10 mouse cellular contexts compared by ENCODE assay signal in the genomic region with DNA sequence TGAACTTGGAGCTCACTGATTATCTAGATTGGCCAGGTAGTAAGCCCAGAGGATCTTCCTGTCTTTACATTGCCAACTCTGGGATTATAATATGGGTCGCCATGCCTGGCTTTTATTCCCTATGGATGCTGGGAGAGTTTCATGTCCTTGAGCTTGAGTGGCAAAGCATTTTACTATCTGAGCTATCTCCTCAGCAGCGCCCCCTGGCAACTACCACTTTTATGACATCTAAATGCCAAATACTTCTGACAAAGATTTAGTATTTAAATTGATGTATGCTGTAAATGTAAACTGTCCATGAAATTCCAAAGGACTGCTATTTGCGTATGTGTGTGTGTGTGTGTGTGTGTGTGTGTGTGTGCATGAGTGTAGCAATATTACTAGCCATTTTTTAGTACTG.
DNase-seq lines count a peak whose midpoint lies in the region; ATAC-seq lines count a peak whose summit lies in the region.
"Had no signal": no experiment of that assay in that cellular context is flagged by ENCODE, and none has a peak within 500 bp of the region (broad histone marks: within the 10 kb centered on the region; RNA-seq: fewer than 3 reads in every experiment).

No protein-coding gene starts in this region.

- H3K4me1 ChIP-seq in hindbrain, embryonic 11.5 days (replicated peaks; ENCODE audit: control insufficient read depth, insufficient read depth, low read length), result 0 out of 2 replicates have a peak, but pooled peaks cover 2% of the 10 kb centered on the region
- H3K4me1 ChIP-seq in hindbrain, embryonic 13.5 days (replicated peaks), result peaks cover 2% of the 10 kb centered on the region
- peaks cover 2% of the 10 kb centered on the region; the same call in 1 of the 2 replicates for H3K4me1 ChIP-seq in midbrain, embryonic 11.5 days (ENCODE audit: control insufficient read depth, insufficient read depth, low read length)
- peaks cover 3% of the 10 kb centered on the region for H3K4me1 ChIP-seq in midbrain, embryonic 10.5 days

- H3K9me3 ChIP-seq in hindbrain, embryonic 11.5 days (ENCODE audit: control insufficient read depth, low read length), result no peaks in the 10 kb centered on the region
- H3K9me3 ChIP-seq in hindbrain, embryonic 13.5 days, result no peaks in the 10 kb centered on the region
- H3K9me3 ChIP-seq in midbrain, embryonic 11.5 days (ENCODE audit: control insufficient read depth, low read length), result no peaks in the 10 kb centered on the region
- no peaks in the 10 kb centered on the region for H3K9me3 ChIP-seq in midbrain, embryonic 10.5 days (replicated peaks)

- no peaks in the 10 kb centered on the region for H3K27me3 ChIP-seq in hindbrain, embryonic 11.5 days (ENCODE audit: control insufficient read depth, insufficient read depth, low read length)
- H3K27me3 ChIP-seq in hindbrain, embryonic 13.5 days, result no peaks in the 10 kb centered on the region
- H3K27me3 ChIP-seq in midbrain, embryonic 11.5 days (ENCODE audit: control insufficient read depth, insufficient read depth, low read length), result no peaks in the 10 kb centered on the region
- no peaks in the 10 kb centered on the region for H3K27me3 ChIP-seq in midbrain, embryonic 10.5 days (ENCODE audit: low read depth, poor library complexity, severe bottlenecking)

- 56% methylated on average over 3 of the region's 3 CpGs for WGBS in hindbrain, embryonic 11.5 days
- WGBS in hindbrain, embryonic 13.5 days, result 53% methylated on average over 3 of the region's 3 CpGs
- 58% methylated on average over 3 of the region's 3 CpGs for WGBS in midbrain, embryonic 11.5 days
- WGBS in midbrain, embryonic 10.5 days, result 52% methylated on average over 3 of the region's 3 CpGs

- DNase-seq in CD4-positive, CD25-positive, alpha-beta regulatory T cell, adult 2 months (ENCODE audit: low read depth, low spot score), result peak; percentile 5
- DNase-seq in hindbrain, embryonic 11.5 days (ENCODE audit: low spot score), result peak; percentile 41
- DNase-seq in midbrain, embryonic 11.5 days (ENCODE audit: low spot score, missing footprints), result peak; percentile 87
- DNase-seq in midbrain, embryonic 10.5 days (ENCODE audit: low spot score), result no peak
- no peak for DNase-seq in right cerebral cortex, postnatal 10 days (ENCODE audit: low spot score in 2 of 2)
- DNase-seq: cerebellum, adult 8-10 months had no signal

- H3K4me2 ChIP-seq in hindbrain, embryonic 11.5 days (replicated peaks; ENCODE audit: low read depth, low read length), result no peak overlapping the region
- H3K4me2 ChIP-seq in hindbrain, embryonic 13.5 days, result no peak overlapping the region
- H3K4me2 ChIP-seq in midbrain, embryonic 11.5 days, result no peak overlapping the region

- no peak overlapping the region for H3K4me3 ChIP-seq in hindbrain, embryonic 11.5 days (ENCODE audit: low read depth, low read length)
- no peak overlapping the region for H3K4me3 ChIP-seq in hindbrain, embryonic 13.5 days
- no peak overlapping the region for H3K4me3 ChIP-seq in midbrain, embryonic 11.5 days (ENCODE audit: low read depth, low read length)
- no peak overlapping the region for H3K4me3 ChIP-seq in midbrain, embryonic 10.5 days

- H3K9ac ChIP-seq in hindbrain, embryonic 11.5 days (ENCODE audit: low read depth, low read length), result no peak overlapping the region
- H3K9ac ChIP-seq in hindbrain, embryonic 13.5 days, result no peak overlapping the region
- no peak overlapping the region for H3K9ac ChIP-seq in midbrain, embryonic 11.5 days (ENCODE audit: low read length)

- no peak overlapping the region for H3K27ac ChIP-seq in hindbrain, embryonic 11.5 days (ENCODE audit: low read depth, low read length)
- H3K27ac ChIP-seq in hindbrain, embryonic 13.5 days, result no peak overlapping the region
- H3K27ac ChIP-seq in midbrain, embryonic 11.5 days (ENCODE audit: low read depth, low read length), result no peak overlapping the region
- H3K27ac ChIP-seq in midbrain, embryonic 10.5 days (replicated peaks), result no peak overlapping the region

- ATAC-seq in CD4-positive, CD25-positive, alpha-beta regulatory T cell, adult 4 months, result no peak
- ATAC-seq in hindbrain, embryonic 11.5 days (ENCODE audit: low FRiP score), result no peak
- ATAC-seq in hindbrain, embryonic 13.5 days (ENCODE audit: low FRiP score), result no peak
- ATAC-seq in midbrain, embryonic 11.5 days (ENCODE audit: low FRiP score), result no peak
- ATAC-seq in megakaryocyte progenitor cell, adult 5-6 weeks (replicated peaks; ENCODE audit: poor library complexity), result peak; percentile 52
- ATAC-seq: activated CD4-positive, CD25-positive, alpha-beta regulatory T cell, adult 4 months had no signal

- H3K36me3 ChIP-seq in hindbrain, embryonic 11.5 days (ENCODE audit: control insufficient read depth, insufficient read depth, low read length), result no peaks in the 10 kb centered on the region
- no peaks in the 10 kb centered on the region for H3K36me3 ChIP-seq in hindbrain, embryonic 13.5 days
- H3K36me3 ChIP-seq in midbrain, embryonic 11.5 days (ENCODE audit: control insufficient read depth, insufficient read depth, low read length), result no peaks in the 10 kb centered on the region
- no peaks in the 10 kb centered on the region for H3K36me3 ChIP-seq in midbrain, embryonic 10.5 days

Comparison
In these comparisons a context has a peak if more than half of its experiments do, and no peak if none do; other contexts are left out.
1. DNase-seq: peak in CD4-positive, CD25-positive, alpha-beta regulatory T cell, adult 2 months (single experiment), hindbrain, embryonic 11.5 days (single experiment) and midbrain, embryonic 11.5 days (single experiment); none in midbrain, embryonic 10.5 days (single experiment) and right cerebral cortex, postnatal 10 days (0 of 2).